Mouse (Mus musculus): ENCODE data around the gene Rab40b. TPM values are rescaled to one million over a fixed set of nuclear protein-coding genes. Genes with fewer than 3 reads are reported as not detected.

The Rab40b gene
- polyA plus RNA-seq, 1 experiment, result 2.6 TPM

GRCm38 (mm10) chr11:121417971-121418370 is 29.9 kb upstream of the Rab40b start:
- TF ChIP-seq CTCF (IDR thresholded peaks at IDR 0.05; ENCODE audit: borderline replicate concordance, insufficient read depth, low read length), result no peak
- no peak for TF ChIP-seq POLR2A (IDR thresholded peaks at IDR 0.05; ENCODE audit: low read depth, low read length)
- Histone ChIP-seq H3K4me3 (ENCODE audit: insufficient read depth, low read length) (no peak overlapping the region), H3K27ac (ENCODE audit: insufficient read depth, low read length) (no peak overlapping the region), H3K4me1 (ENCODE audit: control insufficient read depth, insufficient read depth, low read length) (peaks cover 7% of the 10 kb centered on the region; the same call in 1 of the 2 replicates)

GRCm38 (mm10) chr11:121415351-121415750 is 27.3 kb upstream of the Rab40b start:
- Histone ChIP-seq H3K27ac (ENCODE audit: insufficient read depth, low read length) (no peak overlapping the region), H3K4me1 (ENCODE audit: control insufficient read depth, insufficient read depth, low read length) (peaks cover 2% of the 10 kb centered on the region; the same call in 1 of the 2 replicates), H3K4me3 (ENCODE audit: insufficient read depth, low read length) (no peak overlapping the region)
- TF ChIP-seq CTCF (IDR thresholded peaks at IDR 0.05; ENCODE audit: borderline replicate concordance, insufficient read depth, low read length) (no peak), POLR2A (IDR thresholded peaks at IDR 0.05; ENCODE audit: low read depth, low read length) (no peak)

DNA sequence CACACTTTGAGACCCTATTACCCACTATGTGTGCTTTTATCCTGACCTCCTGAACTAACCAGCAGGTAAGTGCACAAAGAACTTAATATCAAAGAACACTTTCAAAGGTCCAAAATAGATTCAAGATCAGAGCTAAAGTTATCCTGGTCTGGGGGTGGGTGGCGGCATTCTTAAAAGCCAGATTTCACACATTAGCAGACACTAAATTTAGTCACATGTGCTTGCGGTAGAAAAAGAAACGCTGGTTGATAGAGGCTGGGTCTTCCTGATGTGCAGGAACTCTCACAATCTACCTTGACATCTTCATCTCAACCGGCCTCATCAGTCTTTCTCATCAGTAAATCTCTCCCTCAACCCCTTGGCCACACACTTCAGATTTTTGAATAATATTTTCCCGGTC is 26.7 kb upstream of the Rab40b start:
- TF ChIP-seq POLR2A (IDR thresholded peaks at IDR 0.05; ENCODE audit: low read depth, low read length) (no peak), CTCF (IDR thresholded peaks at IDR 0.05; ENCODE audit: borderline replicate concordance, insufficient read depth, low read length) (no peak)
- H3K4me3 ChIP-seq (ENCODE audit: insufficient read depth, low read length), result no peak overlapping the region
- no peak overlapping the region for H3K27ac ChIP-seq (ENCODE audit: insufficient read depth, low read length)
- H3K4me1 ChIP-seq (ENCODE audit: control insufficient read depth, insufficient read depth, low read length), result peaks cover 2% of the 10 kb centered on the region; the same call in 1 of the 2 replicates

DNA sequence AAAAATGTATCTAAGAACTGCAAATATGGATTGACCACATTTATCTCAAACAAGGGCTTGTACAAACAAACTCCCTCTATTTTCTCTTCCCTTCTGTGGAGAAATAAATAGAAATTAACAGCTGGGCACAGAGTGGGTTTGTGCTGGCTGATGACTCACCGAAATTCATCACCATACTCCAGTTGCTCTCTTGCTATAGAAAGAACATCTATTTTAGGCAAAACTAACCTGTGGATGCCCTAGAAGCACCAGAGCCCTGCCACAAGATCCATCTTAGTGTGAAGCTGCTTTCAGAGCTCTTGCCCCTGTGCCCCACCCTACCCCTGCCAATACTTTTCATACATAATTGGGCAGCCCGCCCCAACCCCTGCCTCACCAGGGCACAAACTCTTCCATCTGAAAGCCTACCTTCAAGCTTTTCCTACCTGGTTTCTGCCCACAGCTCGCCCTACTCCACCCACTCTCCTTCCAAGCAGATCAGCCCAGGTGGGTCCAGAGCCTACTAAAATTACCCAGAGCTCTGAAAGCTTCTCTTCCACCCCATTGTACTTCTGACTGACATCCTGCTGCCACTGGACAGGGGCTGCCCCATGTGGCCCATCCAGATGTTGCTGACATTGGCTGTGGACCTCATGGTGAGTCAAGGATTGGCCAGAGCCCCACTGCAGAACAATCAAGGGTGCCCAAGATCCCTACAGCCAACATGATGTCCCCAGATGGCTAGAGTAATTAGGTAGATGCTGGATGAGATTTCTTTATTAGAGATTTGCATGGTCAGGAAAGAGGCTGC is 19.5 kb upstream of the Rab40b start:
- TF ChIP-seq POLR2A (IDR thresholded peaks at IDR 0.05; ENCODE audit: low read depth, low read length) (no peak), CTCF (IDR thresholded peaks at IDR 0.05; ENCODE audit: borderline replicate concordance, insufficient read depth, low read length) (no peak)
- Histone ChIP-seq H3K4me1 (ENCODE audit: control insufficient read depth, insufficient read depth, low read length) (no peaks in the 10 kb centered on the region), H3K4me3 (ENCODE audit: insufficient read depth, low read length) (no peak overlapping the region), H3K27ac (ENCODE audit: insufficient read depth, low read length) (no peak overlapping the region)

GRCm38 (mm10) chr11:121392405-121392804 is 4.4 kb upstream of the Rab40b start:
- no peaks in the 10 kb centered on the region for H3K4me1 ChIP-seq (ENCODE audit: control insufficient read depth, insufficient read depth, low read length)
- no peak overlapping the region for H3K4me3 ChIP-seq (ENCODE audit: insufficient read depth, low read length)
- no peak overlapping the region for H3K27ac ChIP-seq (ENCODE audit: insufficient read depth, low read length)
- TF ChIP-seq POLR2A (IDR thresholded peaks at IDR 0.05; ENCODE audit: low read depth, low read length) (no peak), CTCF (IDR thresholded peaks at IDR 0.05; ENCODE audit: borderline replicate concordance, insufficient read depth, low read length) (no peak)

DNA sequence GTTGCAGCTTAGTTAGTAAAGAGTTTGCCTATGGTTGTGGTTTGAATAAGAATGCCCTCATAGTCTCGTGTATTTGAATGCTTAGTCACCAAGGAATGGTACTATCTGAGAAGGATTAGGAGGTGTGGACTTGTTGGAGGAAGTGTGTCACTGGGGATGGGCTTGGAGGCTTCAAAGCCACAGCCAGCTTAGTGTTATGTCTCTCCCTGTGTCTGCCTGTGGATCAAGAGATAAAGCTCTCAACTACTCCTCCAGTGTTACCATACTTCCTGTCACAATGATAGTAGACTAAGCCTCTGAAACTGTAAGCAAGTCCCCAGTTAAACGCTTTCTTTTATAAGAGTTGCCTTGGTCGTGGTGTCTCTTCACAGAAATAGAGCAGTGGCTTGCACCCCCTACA is 2.7 kb upstream of the Rab40b start:
- H3K27ac ChIP-seq (ENCODE audit: insufficient read depth, low read length), result no peak overlapping the region
- H3K4me3 ChIP-seq (ENCODE audit: insufficient read depth, low read length), result no peak overlapping the region
- no peak for TF ChIP-seq POLR2A (IDR thresholded peaks at IDR 0.05; ENCODE audit: low read depth, low read length)
- TF ChIP-seq CTCF (IDR thresholded peaks at IDR 0.05; ENCODE audit: borderline replicate concordance, insufficient read depth, low read length), result no peak
- no peaks in the 10 kb centered on the region for H3K4me1 ChIP-seq (ENCODE audit: control insufficient read depth, insufficient read depth, low read length)

DNA sequence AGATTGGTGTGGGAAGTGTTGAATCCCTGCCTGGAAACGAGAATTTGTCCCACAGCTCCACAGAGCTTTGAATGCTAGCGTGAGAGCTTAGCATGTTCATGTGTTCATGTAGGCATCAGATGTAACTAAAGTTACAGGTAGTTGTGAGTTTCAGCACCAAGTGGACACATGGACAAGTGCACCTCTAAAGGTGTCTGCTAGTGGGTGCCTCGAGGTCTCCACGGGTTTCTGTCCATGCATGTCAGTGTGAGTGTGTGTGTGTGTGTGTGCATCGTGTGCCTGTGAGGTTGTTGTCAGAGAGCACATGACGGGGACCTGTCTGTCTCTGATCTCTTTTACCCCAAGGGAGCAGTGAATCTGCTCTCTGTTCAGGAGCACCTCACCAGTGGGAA is 499 bp upstream of the Rab40b start:
- no peaks in the 10 kb centered on the region for H3K4me1 ChIP-seq (ENCODE audit: control insufficient read depth, insufficient read depth, low read length)
- no peak overlapping the region for H3K27ac ChIP-seq (ENCODE audit: insufficient read depth, low read length)
- TF ChIP-seq CTCF (IDR thresholded peaks at IDR 0.05; ENCODE audit: borderline replicate concordance, insufficient read depth, low read length), result no peak
- TF ChIP-seq POLR2A (IDR thresholded peaks at IDR 0.05; ENCODE audit: low read depth, low read length), result peak; percentile 39; the same call in 1 of the 2 replicates
- no peak overlapping the region for H3K4me3 ChIP-seq (ENCODE audit: insufficient read depth, low read length)

DNA sequence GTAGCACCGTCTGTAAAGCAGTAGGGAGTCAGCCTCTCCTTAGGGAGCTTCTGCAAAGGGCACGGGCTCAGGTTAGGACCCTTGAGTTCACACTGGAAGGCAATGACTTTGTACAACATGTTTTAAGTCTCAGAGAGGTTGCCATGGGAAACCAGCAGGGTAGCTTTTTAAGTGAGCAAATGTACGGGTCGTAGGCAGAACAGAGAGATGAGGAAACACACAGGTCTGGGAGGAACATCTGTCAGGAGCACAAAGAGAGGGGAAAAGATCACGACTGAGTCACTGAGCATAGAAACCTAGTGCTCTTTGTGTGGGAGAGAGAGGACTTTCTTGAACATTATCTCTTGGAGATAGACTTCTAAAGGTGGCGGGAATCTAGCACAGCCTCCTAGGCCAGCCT is 7.8 kb downstream of the Rab40b start:
- Histone ChIP-seq H3K4me1 (ENCODE audit: control insufficient read depth, insufficient read depth, low read length) (no peaks in the 10 kb centered on the region), H3K4me3 (ENCODE audit: insufficient read depth, low read length) (no peak overlapping the region), H3K27ac (ENCODE audit: insufficient read depth, low read length) (no peak overlapping the region)
- no peak for TF ChIP-seq POLR2A (IDR thresholded peaks at IDR 0.05; ENCODE audit: low read depth, low read length)
- TF ChIP-seq CTCF (IDR thresholded peaks at IDR 0.05; ENCODE audit: borderline replicate concordance, insufficient read depth, low read length), result no peak

GRCm38 (mm10) chr11:121378644-121379043 is 9.4 kb downstream of the Rab40b start:
- no peak overlapping the region for H3K4me3 ChIP-seq (ENCODE audit: insufficient read depth, low read length)
- TF ChIP-seq CTCF (IDR thresholded peaks at IDR 0.05; ENCODE audit: borderline replicate concordance, insufficient read depth, low read length), result no peak
- no peak for TF ChIP-seq POLR2A (IDR thresholded peaks at IDR 0.05; ENCODE audit: low read depth, low read length)
- H3K4me1 ChIP-seq (ENCODE audit: control insufficient read depth, insufficient read depth, low read length), result no peaks in the 10 kb centered on the region
- H3K27ac ChIP-seq (ENCODE audit: insufficient read depth, low read length), result no peak overlapping the region

DNA sequence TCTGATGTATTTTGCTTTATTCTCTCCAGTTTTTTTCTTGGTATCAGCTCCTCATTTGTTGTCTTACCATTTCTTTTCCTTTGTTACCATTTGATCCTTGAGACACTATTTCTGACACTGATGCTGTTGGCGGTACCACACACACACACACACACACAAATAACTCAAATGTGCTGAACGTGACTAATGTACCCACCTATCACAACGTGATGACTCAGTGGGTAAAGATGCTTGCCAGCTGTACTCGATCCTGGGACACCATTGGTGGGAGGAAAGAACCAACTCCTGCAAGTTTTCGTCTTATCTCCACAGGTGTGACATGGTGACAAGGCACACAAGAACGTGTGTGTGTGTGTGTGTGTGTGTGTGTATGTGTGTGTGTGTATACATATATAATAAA is 14.7 kb downstream of the Rab40b start:
- Histone ChIP-seq H3K27ac (ENCODE audit: insufficient read depth, low read length) (no peak overlapping the region), H3K4me3 (ENCODE audit: insufficient read depth, low read length) (no peak overlapping the region), H3K4me1 (ENCODE audit: control insufficient read depth, insufficient read depth, low read length) (0 out of 2 replicates have a peak, but pooled peaks cover 3% of the 10 kb centered on the region)
- no peak for TF ChIP-seq POLR2A (IDR thresholded peaks at IDR 0.05; ENCODE audit: low read depth, low read length)
- no peak for TF ChIP-seq CTCF (IDR thresholded peaks at IDR 0.05; ENCODE audit: borderline replicate concordance, insufficient read depth, low read length)

Data from embryonic fibroblast, embryonic 13.5 days (primary cell).